Mouse (Mus musculus): Measurements from ENCODE around the gene Baiap2l2. TPM values are rescaled to one million over a fixed set of nuclear protein-coding genes. Genes with fewer than 3 reads are reported as not detected.

Baiap2l2 gene
- polyA plus RNA-seq, 1 experiment from 2014 or later, result 8.6 TPM

DNA sequence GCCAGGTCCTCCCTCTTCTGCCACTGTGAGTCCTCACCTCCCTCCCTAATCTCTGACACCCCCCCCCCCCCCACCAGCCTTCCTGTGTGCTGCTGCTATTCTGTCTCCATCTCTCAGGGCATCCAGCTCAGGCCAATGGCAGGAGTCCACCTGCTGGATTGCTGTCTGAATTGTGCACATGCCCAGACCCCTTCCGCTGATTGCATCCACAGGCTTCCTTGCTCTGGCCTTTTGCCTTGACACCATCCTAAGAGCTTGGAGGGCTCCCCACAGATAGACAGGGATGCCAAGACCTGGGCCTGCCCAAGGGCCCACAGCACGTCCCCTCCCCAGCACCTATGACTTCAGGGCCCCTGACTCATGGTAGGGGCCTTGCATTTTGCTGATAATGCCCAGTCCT lies 75.0 kb downstream of the Baiap2l2 start:
- H3K4me3 ChIP-seq (replicated peaks), result no peak overlapping the region
- H3K27me3 ChIP-seq, result no peaks in the 10 kb centered on the region
- 70% methylated on average over 2 of the region's 2 CpGs for WGBS
- ATAC-seq (ENCODE audit: insufficient number of reproducible peaks, insufficient read depth, low FRiP score, low TSS enrichment, low read depth), result no peak
- no peaks in the 10 kb centered on the region for H3K36me3 ChIP-seq
- H3K27ac ChIP-seq, result no peak overlapping the region
- no peak overlapping the region for H3K9ac ChIP-seq (replicated peaks)
- no peaks in the 10 kb centered on the region for H3K9me3 ChIP-seq
- H3K4me1 ChIP-seq (replicated peaks), result 0 out of 2 replicates have a peak, but pooled peaks cover 3% of the 10 kb centered on the region
- H3K4me2 ChIP-seq, result no peak overlapping the region

DNA sequence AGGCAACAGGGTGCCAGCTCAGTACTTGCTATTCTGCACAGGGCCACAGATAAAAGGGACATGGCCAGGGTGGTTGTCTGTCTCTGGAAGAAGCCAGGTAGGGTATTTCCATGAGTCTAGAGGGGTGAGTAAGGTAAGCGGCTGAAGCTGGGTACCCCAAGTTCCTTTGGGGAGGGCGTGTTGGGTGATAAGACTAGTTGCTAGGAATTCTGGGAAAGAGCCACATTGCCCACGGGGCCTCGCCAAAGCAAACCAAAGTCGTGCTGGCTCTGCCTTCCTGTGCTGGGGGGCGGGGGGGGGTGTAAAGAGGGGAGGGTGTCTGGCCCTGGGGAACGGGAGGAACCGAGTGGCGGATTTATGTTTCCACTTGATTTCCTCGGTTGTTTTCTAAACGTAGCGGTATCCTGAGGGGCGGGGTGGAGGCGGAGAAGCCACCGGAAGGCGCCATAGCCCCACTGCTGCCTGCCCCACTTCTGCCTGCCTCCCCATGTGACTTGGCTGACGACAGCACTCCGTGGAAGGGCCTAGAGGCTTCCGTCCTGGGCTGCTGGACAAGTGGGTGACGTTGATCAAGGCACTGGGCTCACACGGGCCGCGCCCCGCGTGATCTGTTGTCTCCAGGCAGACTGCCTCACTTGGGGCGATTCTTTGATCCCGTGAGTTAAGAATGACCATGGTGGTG lies 76.4 kb downstream of the Baiap2l2 start:
- no peak for ATAC-seq (ENCODE audit: insufficient number of reproducible peaks, insufficient read depth, low FRiP score, low TSS enrichment, low read depth)
- H3K4me2 ChIP-seq, result no peak overlapping the region
- H3K9me3 ChIP-seq, result no peaks in the 10 kb centered on the region
- H3K9ac ChIP-seq (replicated peaks), result no peak overlapping the region
- no peaks in the 10 kb centered on the region for H3K36me3 ChIP-seq
- H3K27ac ChIP-seq, result no peak overlapping the region
- H3K4me1 ChIP-seq (replicated peaks), result 0 out of 2 replicates have a peak, but pooled peaks cover 3% of the 10 kb centered on the region
- WGBS, result 78% methylated on average over 26 of the region's 27 CpGs
- H3K4me3 ChIP-seq (replicated peaks), result no peak overlapping the region
- H3K27me3 ChIP-seq, result 0 out of 2 replicates have a peak, but pooled peaks cover 3% of the 10 kb centered on the region

DNA sequence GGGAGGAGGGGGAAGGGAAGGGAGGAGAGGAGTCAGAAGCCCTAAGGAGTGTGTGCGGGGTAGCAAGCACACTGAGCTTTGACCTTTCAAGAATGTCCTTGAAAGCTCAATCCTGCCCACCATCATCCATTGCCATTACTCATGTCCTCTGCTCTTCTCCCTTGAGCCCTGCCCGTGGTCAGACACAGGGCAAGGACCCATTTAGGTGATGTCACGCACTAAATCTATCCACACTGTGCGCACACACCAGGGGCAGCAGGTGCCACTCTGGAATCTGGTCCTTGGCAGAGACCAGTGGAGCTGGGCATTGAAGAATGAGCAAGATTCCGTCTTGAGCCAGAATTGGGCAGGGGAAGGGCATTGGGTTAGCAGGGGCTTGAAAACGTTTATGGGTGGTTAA lies 77.1 kb downstream of the Baiap2l2 start:
- Histone ChIP-seq H3K27me3 (0 out of 2 replicates have a peak, but pooled peaks cover 3% of the 10 kb centered on the region), H3K4me3 (replicated peaks) (no peak overlapping the region), H3K4me2 (no peak overlapping the region), H3K9me3 (no peaks in the 10 kb centered on the region), H3K27ac (no peak overlapping the region), H3K36me3 (no peaks in the 10 kb centered on the region), H3K9ac (replicated peaks) (no peak overlapping the region), H3K4me1 (replicated peaks) (0 out of 2 replicates have a peak, but pooled peaks cover 3% of the 10 kb centered on the region)
- WGBS, result 78% methylated on average over 6 of the region's 6 CpGs
- no peak for ATAC-seq (ENCODE audit: insufficient number of reproducible peaks, insufficient read depth, low FRiP score, low TSS enrichment, low read depth)

Other genes with a start within 250 kb of the Baiap2l2 start
- gene Galr3, start 243.7 kb downstream of the Baiap2l2 start, polyA plus RNA-seq (2016; fragmentation: Nextera tagmentation; extraction: Ambion mirVana), result 0.18 TPM in 1 of 2 replicates, not detected in the other
- gene Ankrd54, start 222.6 kb downstream of the Baiap2l2 start, polyA plus RNA-seq (2016; fragmentation: Nextera tagmentation; extraction: Ambion mirVana), result 63.7 and 67.1 TPM in 2 replicates
- gene Eif3l, start 210.4 kb downstream of the Baiap2l2 start, polyA plus RNA-seq (2016; fragmentation: Nextera tagmentation; extraction: Ambion mirVana), result 232 and 241 TPM in 2 replicates
- 12.2 and 13.0 TPM in 2 replicates for gene Micall1, start 176.6 kb downstream of the Baiap2l2 start, polyA plus RNA-seq (2016; fragmentation: Nextera tagmentation; extraction: Ambion mirVana)
- 353 and 382 TPM in 2 replicates for gene Polr2f, start 144.5 kb downstream of the Baiap2l2 start, polyA plus RNA-seq (2016; fragmentation: Nextera tagmentation; extraction: Ambion mirVana)
- gene 1700088E04Rik, start 144.3 kb downstream of the Baiap2l2 start, polyA plus RNA-seq (2016; fragmentation: Nextera tagmentation; extraction: Ambion mirVana), result 4.1 and 8.4 TPM in 2 replicates
- 4.1 and 4.4 TPM in 2 replicates for gene Sox10, start 120.3 kb downstream of the Baiap2l2 start, polyA plus RNA-seq (2016; fragmentation: Nextera tagmentation; extraction: Ambion mirVana)
- gene Pick1, start 56.4 kb downstream of the Baiap2l2 start, polyA plus RNA-seq (2016; fragmentation: Nextera tagmentation; extraction: Ambion mirVana), result 53.7 and 55.5 TPM in 2 replicates
- 0.68 and 0.76 TPM in 2 replicates for gene Gm49486, start 56.1 kb downstream of the Baiap2l2 start, polyA plus RNA-seq (2016; fragmentation: Nextera tagmentation; extraction: Ambion mirVana)
- 0.30 and 0.42 TPM in 2 replicates for gene Slc16a8, start 30.8 kb downstream of the Baiap2l2 start, polyA plus RNA-seq (2016; fragmentation: Nextera tagmentation; extraction: Ambion mirVana)
- 11.0 and 11.9 TPM in 2 replicates for gene Pla2g6, start 42.9 kb upstream of the Baiap2l2 start, polyA plus RNA-seq (2016; fragmentation: Nextera tagmentation; extraction: Ambion mirVana)
- gene Maff, start 61.1 kb upstream of the Baiap2l2 start, polyA plus RNA-seq (2016; fragmentation: Nextera tagmentation; extraction: Ambion mirVana), result 1.5 and 2.0 TPM in 2 replicates
- 54.7 and 63.8 TPM in 2 replicates for gene Tmem184b, start 118.0 kb upstream of the Baiap2l2 start, polyA plus RNA-seq (2016; fragmentation: Nextera tagmentation; extraction: Ambion mirVana)
- 148 and 158 TPM in 2 replicates for gene Csnk1e, start 170.0 kb upstream of the Baiap2l2 start, polyA plus RNA-seq (2016; fragmentation: Nextera tagmentation; extraction: Ambion mirVana)
- not detected in 2 replicates for gene Kcnj4, start 219.7 kb upstream of the Baiap2l2 start, polyA plus RNA-seq (2016; fragmentation: Nextera tagmentation; extraction: Ambion mirVana)
- gene Kdelr3, start 230.9 kb upstream of the Baiap2l2 start, polyA plus RNA-seq (2016; fragmentation: Nextera tagmentation; extraction: Ambion mirVana), result 35.9 and 42.8 TPM in 2 replicates